ENCODE assay signal across 7 mouse cellular contexts in genomic region chr16:94527152-94527534, GRCm38 (mm10). TPM values are rescaled to one million over a fixed set of nuclear protein-coding genes. Genes with fewer than 3 reads are reported as not detected.
A peak's percentile ranks its signal among the peaks of the same experiment; 100 is the strongest.
DNase-seq lines count a peak whose midpoint lies in the region; ATAC-seq and TF ChIP-seq lines count a peak whose summit lies in the region.

No protein-coding gene starts in this region.

- peaks cover 15% of the 10 kb centered on the region; the same call in 1 of the 2 replicates for H3K4me1 ChIP-seq in liver, adult 2 months (ENCODE audit: control insufficient read depth, insufficient read depth, low read length)
- H3K4me1 ChIP-seq in embryonic facial prominence, embryonic 13.5 days = peaks cover 29% of the 10 kb centered on the region
- peaks cover 13% of the 10 kb centered on the region for H3K4me1 ChIP-seq in intestine, embryonic 15.5 days (replicated peaks)
- peaks cover 35% of the 10 kb centered on the region for H3K4me1 ChIP-seq in neural tube, embryonic 13.5 days (replicated peaks)

- no peak for TF ChIP-seq POLR2A in liver, adult 2 months (IDR thresholded peaks at IDR 0.05; ENCODE audit: extremely low read depth, insufficient read depth, low read length)

- peak overlapping the region; percentile 96 for H3K9ac ChIP-seq in liver, adult 2 months (ENCODE audit: low read depth, low read length)
- H3K9ac ChIP-seq in embryonic facial prominence, embryonic 13.5 days = peak overlapping the region; percentile 86
- peak overlapping the region; percentile 71 for H3K9ac ChIP-seq in intestine, embryonic 15.5 days
- H3K9ac ChIP-seq in neural tube, embryonic 13.5 days = peak overlapping the region; percentile 86

- peak overlapping the region; percentile 71 for H3K4me2 ChIP-seq in embryonic facial prominence, embryonic 13.5 days
- H3K4me2 ChIP-seq in intestine, embryonic 15.5 days (replicated peaks) = peak overlapping the region; percentile 54
- H3K4me2 ChIP-seq in neural tube, embryonic 13.5 days = peak overlapping the region; percentile 70

- ATAC-seq in embryonic facial prominence, embryonic 13.5 days (ENCODE audit: insufficient number of reproducible peaks, insufficient read depth, low FRiP score, low TSS enrichment, low read depth) = no peak
- no peak for ATAC-seq in intestine, embryonic 15.5 days
- ATAC-seq in neural tube, embryonic 13.5 days (ENCODE audit: low read depth) = no peak

- intact Hi-C loops in left cerebral cortex, postnatal 36 days (cut with DNase I) = loop anchor here (5.0 to 10.0 kb wide), 3 partner anchors 90 to 195 kb away; partner anchors contain the start of genes Pigp and Ttc3

- WGBS in liver, adult 2 months = under 1% methylated on average over 13 of the region's 13 CpGs
- 4% methylated on average over 13 of the region's 13 CpGs for WGBS in embryonic facial prominence, embryonic 13.5 days
- WGBS in intestine, embryonic 15.5 days = 1% methylated on average over 13 of the region's 13 CpGs
- 8% methylated on average over 13 of the region's 13 CpGs for WGBS in neural tube, embryonic 13.5 days

- peaks cover 10% of the 10 kb centered on the region; the same call in 1 of the 2 replicates for H3K79me2 ChIP-seq in liver, adult 2 months (ENCODE audit: control insufficient read depth, insufficient read depth, low read length)

- no peak for DNase-seq in liver, adult 2 months (ENCODE audit: extremely low read depth, low read depth, low spot score)
- no peak for DNase-seq in liver
- no peak for DNase-seq in left cerebral cortex, postnatal 36 days (ENCODE audit: low spot score in 2 of 2)
- no peak for DNase-seq in right cerebral cortex, adult 18-20 months

- no peaks in the 10 kb centered on the region for H3K36me3 ChIP-seq in liver, adult 2 months (ENCODE audit: control insufficient read depth, insufficient read depth, low read length)
- H3K36me3 ChIP-seq in embryonic facial prominence, embryonic 13.5 days = no peaks in the 10 kb centered on the region
- H3K36me3 ChIP-seq in intestine, embryonic 15.5 days = no peaks in the 10 kb centered on the region
- no peaks in the 10 kb centered on the region for H3K36me3 ChIP-seq in neural tube, embryonic 13.5 days

- no peak for TF ChIP-seq CTCF in liver, adult 2 months (IDR thresholded peaks at IDR 0.05; ENCODE audit: low read depth, low read length)

- H3K27me3 ChIP-seq in liver, adult 2 months (ENCODE audit: control insufficient read depth, insufficient read depth, low read length) = no peaks in the 10 kb centered on the region
- H3K27me3 ChIP-seq in embryonic facial prominence, embryonic 13.5 days = no peaks in the 10 kb centered on the region
- H3K27me3 ChIP-seq in intestine, embryonic 15.5 days (replicated peaks) = no peaks in the 10 kb centered on the region
- no peaks in the 10 kb centered on the region for H3K27me3 ChIP-seq in neural tube, embryonic 13.5 days

- H3K9me3 ChIP-seq in embryonic facial prominence, embryonic 13.5 days = no peaks in the 10 kb centered on the region
- no peaks in the 10 kb centered on the region for H3K9me3 ChIP-seq in intestine, embryonic 15.5 days
- no peaks in the 10 kb centered on the region for H3K9me3 ChIP-seq in neural tube, embryonic 13.5 days

- H3K4me3 ChIP-seq in liver, adult 2 months (ENCODE audit: insufficient read depth, low read depth, low read length) = peak overlapping the region; percentile 83
- H3K4me3 ChIP-seq in embryonic facial prominence, embryonic 13.5 days = peak overlapping the region; percentile 82
- peak overlapping the region; percentile 73 for H3K4me3 ChIP-seq in intestine, embryonic 15.5 days (replicated peaks)
- peak overlapping the region; percentile 90 for H3K4me3 ChIP-seq in neural tube, embryonic 13.5 days

- peak overlapping the region; percentile 98 for H3K27ac ChIP-seq in liver, adult 2 months (replicated peaks; ENCODE audit: insufficient read depth, low read depth, low read length)
- H3K27ac ChIP-seq in embryonic facial prominence, embryonic 13.5 days = peak overlapping the region; percentile 95
- peak overlapping the region; percentile 95 for H3K27ac ChIP-seq in intestine, embryonic 15.5 days
- peak overlapping the region; percentile 95 for H3K27ac ChIP-seq in neural tube, embryonic 13.5 days (replicated peaks)

RNA-seq across cellular contexts. Expression of gene Vps26c, which starts 0.5 kb away (rescaled TPM):
- total RNA-seq in liver, adult 2 months (2014; rRNA removed) = 33.1 and 33.9 TPM in 2 replicates
- 18.8 and 19.4 TPM in 2 replicates for polyA plus RNA-seq in liver, adult 2 months (2012; rRNA removed)
- 49.4 and 53.5 TPM in 2 replicates for polyA plus RNA-seq in embryonic facial prominence, embryonic 13.5 days (2015; fragmentation: Nextera tagmentation; extraction: Ambion mirVana)
- polyA plus RNA-seq in intestine, embryonic 15.5 days (2015; fragmentation: Nextera tagmentation; extraction: Ambion mirVana) = 61.5 and 63.1 TPM in 2 replicates
- polyA plus RNA-seq in neural tube, embryonic 13.5 days (2015; fragmentation: Nextera tagmentation; extraction: Ambion mirVana) = 74.6 and 82.4 TPM in 2 replicates
- 10 to 100 TPM; 32.0 to 35.0 TPM for total RNA-seq in left cerebral cortex, postnatal 36 days (2021)

RNA-seq across cellular contexts. Expression of gene Dyrk1a, which starts 42.7 kb away (rescaled TPM):
- 12.2 and 12.6 TPM in 2 replicates for total RNA-seq in liver, adult 2 months (2014; rRNA removed)
- 10.9 and 13.6 TPM in 2 replicates for polyA plus RNA-seq in liver, adult 2 months (2012; rRNA removed)
- polyA plus RNA-seq in embryonic facial prominence, embryonic 13.5 days (2015; fragmentation: Nextera tagmentation; extraction: Ambion mirVana) = 11.0 and 11.1 TPM in 2 replicates
- polyA plus RNA-seq in intestine, embryonic 15.5 days (2015; fragmentation: Nextera tagmentation; extraction: Ambion mirVana) = 8.1 and 8.7 TPM in 2 replicates
- 9.5 and 10.3 TPM in 2 replicates for polyA plus RNA-seq in neural tube, embryonic 13.5 days (2015; fragmentation: Nextera tagmentation; extraction: Ambion mirVana)
- 10 to 100 TPM; 92.3 to 97.4 TPM for total RNA-seq in left cerebral cortex, postnatal 36 days (2021)
